Mouse (Mus musculus): ENCODE results near the gene Qrich2. TPM values are rescaled to one million over a fixed set of nuclear protein-coding genes. Genes with fewer than 3 reads are reported as not detected.
A peak's percentile ranks its signal among the peaks of the same experiment; 100 is the strongest.
"Not testable (repeated sequence)": the region's sequence is repeated elsewhere in the genome, so short reads cannot be mapped to it uniquely, and the experiment has no call there.

Gene Qrich2
- total RNA-seq, 2 experiments from 2014 or later = not detected

DNA sequence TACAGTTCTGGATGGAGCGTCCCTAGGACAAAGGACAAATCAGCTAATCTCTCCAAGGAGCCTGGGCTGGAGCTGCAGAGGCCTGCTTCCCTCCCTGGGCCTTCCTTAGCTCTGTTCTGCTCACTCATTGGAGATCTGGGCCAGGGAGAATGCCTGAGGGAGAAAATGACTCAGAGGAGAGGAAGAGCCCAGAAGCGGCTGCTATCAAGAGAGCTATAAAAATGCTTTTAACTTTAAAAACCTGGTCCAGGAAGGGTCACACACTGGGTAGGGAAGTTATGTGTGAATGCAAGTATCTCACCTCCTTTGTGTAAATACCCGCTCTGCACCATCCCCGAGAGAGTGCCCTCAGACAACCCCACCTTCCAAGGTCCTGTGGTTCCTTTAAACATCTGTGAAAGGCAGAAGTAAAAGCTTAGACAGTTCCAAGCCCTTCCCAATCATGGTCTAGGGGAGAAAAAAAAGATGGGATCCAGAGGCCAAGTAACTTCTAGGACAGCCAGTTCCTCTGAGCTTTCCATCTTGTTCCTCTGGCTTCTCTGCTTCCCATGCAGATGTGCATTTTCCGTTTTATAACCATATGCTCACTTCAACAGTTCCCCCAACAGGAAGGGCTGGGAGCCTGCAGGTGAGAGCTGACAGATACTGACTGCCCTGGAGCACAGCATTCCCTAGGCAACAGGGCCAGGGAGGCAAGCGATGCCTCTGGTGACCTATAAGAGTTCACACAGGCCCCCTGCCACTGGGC, 49.7 kb downstream of the Qrich2 start:
- no peak for ATAC-seq (replicated peaks; ENCODE audit: low FRiP score, poor library complexity, severe bottlenecking)

DNA sequence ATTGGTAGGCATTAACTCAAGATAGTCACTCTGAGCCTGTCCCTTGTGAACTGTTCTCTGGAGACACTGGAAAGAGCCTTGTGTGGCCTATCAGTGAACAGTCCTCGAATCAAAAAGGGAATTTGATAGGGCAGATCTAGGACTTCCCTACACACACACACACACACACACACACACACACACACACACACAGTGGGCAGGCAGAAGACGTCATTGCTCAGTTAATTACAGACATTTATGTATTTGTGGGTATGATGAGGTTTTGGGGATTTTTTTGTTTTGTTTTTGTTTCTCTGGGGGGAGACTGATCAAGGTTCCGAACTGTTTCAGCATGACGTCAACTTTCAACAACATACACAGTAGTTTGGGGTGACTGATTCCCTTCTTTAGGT, 52.4 kb downstream of the Qrich2 start:
- no peak; the same call in 1 of the 2 replicates for ATAC-seq (replicated peaks; ENCODE audit: low FRiP score, poor library complexity, severe bottlenecking)

DNA sequence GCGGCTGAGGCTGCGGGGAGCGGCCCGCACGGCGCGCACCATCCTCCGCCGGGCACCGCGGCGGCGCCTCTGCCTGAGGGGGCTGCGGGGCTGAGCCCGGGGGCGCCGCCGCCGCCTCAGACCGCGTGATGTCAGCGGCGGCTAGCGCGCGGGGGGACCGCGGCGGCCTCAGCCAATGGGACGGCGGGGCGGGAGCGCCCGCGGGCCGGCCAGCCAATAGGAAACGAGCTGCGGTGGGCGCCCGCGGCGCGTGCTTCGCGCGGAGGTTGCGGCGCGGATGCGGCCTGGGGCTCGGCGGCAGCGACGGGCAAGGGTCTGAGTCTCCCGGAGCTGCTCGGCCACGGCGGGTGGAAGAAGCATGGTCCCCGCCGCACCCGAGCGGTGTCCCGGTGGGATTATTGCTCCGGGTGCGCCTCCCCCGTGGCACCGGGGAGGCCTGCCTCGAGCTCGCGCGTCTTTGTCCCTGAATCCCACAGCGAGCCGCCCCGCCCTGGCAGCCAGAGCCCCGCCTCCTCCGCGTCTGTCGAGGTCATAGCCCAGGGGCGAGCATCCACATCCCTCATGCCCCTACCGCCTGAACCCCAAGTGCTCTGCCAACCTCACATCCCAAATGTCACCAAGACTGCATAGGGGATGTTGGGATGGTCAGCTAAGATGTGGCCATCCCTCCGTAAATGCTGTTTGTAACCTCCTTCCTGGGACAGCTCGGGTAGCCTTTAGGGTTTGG, 53.0 kb downstream of the Qrich2 start, which contains the start of gene Rnf157:
Gene Rnf157 (minus strand): TSS at position 129 of the 727 bp plus-strand sequence.
- peak; percentile 89 for ATAC-seq (replicated peaks; ENCODE audit: low FRiP score, poor library complexity, severe bottlenecking)

DNA sequence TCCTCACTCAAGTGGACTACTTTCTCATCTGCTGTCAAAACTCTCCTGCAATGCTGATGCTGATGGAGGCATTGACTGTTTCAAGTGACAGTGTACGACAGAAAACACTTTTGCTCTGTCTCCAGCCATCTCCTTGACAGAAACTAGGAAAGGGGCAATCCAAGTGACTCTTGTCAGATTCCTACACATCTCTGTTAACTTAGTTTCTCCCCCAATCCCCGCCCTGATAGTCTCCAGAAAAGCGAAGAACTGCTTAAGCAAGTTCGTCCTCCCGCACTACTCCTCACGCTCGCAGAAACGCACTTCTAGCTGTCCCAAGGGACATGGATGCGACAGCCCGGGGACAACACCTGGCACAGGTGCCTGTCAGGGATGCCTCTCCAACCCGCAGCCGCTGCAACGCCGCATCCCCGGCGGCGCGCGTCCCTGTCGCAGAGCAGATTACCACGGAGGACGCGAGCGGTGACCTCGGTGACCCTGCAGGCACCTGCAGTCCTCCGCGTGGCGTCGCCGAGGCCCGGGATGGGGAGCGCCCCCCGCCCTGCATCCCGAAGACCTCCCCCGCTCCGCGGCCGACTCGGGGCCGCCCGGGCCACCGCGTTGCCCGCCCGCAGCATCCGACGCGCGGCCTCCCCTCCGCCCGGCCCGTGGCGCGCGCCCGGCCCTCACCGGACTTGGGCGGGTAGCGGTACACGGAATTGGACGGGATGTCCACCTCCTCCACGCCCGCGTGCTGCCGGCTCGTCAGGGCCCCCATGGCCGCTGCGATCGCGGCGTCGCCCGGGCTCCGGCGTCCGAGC, 53.8 kb downstream of the Qrich2 start:
- peak; percentile 37; the same call in 1 of the 2 replicates for ATAC-seq (replicated peaks; ENCODE audit: low FRiP score, poor library complexity, severe bottlenecking)

DNA sequence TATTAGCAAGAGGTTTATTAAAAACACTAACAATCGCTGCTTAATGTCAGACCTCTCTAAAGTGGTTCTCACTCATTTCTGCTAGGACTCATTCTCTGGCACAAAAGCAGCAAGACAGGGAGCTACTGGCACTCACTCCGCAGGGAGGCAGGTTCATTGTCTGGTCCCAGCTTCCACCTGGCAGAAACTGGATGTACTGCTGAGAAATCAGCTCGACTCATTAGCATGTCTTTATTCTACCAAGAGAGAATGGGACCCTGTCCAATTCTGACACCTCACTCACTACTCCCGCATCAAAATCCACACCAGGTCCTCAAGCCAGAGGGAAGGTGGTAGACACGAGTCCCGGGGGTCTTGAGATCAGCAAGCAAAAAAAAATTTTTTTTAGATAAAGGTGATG, 54.5 kb downstream of the Qrich2 start:
- ATAC-seq (replicated peaks; ENCODE audit: low FRiP score, poor library complexity, severe bottlenecking) = no peak

DNA sequence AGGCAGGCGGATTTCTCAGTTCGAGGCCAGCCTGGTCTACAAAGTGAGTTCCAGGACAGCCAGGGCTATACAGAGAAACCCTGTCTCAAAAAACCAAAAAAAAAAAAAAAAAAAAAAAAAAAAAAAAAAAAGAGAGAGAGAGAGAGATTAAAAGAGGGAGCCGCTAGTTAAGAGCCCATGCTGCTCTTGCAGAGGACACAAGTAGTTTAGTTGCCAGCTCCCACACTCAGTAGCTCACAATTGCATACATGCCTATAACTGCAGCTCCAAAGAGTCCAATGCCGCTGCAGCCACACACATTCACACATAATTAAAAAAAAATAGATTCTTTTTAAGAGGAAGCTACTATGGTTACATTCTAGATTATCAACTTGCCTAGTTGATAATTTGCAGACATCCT, 55.6 kb downstream of the Qrich2 start:
- not testable (repeated sequence) for ATAC-seq (replicated peaks; ENCODE audit: low FRiP score, poor library complexity, severe bottlenecking)

DNA sequence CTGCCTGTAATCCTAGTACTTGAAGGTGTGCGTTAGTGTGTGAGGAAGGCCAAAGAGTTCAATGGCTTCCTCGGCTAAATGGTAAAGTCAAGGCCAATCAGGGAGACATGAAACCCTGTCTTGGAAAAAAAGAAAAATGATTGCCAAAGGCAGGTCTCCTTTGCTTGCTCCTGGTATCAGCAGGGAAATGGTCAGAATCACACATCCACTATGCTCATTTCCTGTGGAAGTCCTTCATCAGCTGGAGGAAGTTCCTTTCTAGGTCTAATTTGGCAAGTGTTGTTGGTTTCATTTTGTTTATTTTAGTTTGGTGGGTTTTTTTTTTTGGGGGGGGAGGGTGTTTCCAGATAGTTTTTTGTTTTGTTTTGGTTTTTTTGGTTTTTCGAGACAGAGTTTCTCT, 57.0 kb downstream of the Qrich2 start:
- ATAC-seq (replicated peaks; ENCODE audit: low FRiP score, poor library complexity, severe bottlenecking) = no peak

DNA sequence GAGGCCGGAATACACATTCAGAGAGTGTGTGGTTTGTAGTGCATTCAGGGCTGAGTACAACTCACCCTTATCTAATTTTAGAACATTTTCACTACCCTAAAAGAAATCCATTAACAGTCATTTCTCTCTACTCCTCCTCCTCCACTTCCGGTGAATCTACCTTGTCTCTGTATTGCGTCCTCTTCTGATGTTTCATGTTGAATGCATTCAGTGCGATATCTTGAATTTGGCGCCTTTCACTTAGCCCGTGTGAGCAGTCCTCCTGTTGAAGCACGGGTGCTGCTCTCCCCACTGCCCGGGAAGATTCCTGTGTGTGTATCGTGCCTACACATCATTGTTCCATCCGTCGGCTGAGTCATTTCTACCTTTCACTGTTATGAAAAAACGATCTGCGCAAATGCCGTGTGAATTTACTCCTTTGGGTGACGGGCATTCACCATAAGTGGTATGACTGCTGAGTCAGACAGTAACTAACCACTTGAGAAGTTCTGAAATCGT, 59.8 kb downstream of the Qrich2 start:
- ATAC-seq (replicated peaks; ENCODE audit: low FRiP score, poor library complexity, severe bottlenecking) = no peak

DNA sequence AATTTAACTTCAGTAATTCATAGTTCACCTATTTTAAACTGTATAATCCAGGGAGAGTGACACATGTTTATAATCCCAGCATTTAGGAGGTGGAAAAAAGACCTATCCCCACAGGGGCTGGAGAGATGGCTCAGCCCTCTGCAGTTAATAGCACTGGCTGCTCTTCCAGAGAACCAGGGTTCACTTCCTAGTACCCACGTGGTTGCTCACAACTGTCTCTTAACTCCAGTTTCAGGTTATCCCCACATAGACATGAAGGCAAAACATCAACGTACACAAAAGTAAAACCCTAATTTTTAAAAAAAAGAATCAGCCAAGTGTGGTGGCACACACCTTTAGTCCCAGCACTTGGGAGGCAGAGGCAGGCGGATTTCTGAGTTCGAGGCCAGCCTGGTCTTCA, 60.4 kb downstream of the Qrich2 start:
- ATAC-seq (replicated peaks; ENCODE audit: low FRiP score, poor library complexity, severe bottlenecking) = no peak

DNA sequence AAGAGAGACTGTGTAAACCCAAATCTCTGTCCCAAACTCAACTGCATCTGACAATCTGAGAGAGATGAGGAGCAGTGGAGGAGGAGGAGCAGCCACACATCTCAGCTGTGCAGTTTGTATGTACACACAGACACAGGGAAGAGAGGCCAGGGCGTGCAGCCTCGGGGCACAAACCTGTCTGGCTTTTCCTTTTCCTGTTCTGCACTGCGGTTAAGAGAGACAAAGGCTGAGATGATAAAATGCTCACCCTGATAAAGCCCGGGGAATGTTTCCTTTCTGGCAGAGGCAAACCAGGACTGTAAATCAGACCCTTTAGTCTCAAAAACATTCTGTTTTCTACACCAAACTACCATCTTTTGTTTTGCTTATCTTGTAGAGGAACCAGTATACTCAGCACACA, 65.5 kb downstream of the Qrich2 start:
- no peak for ATAC-seq (replicated peaks; ENCODE audit: low FRiP score, poor library complexity, severe bottlenecking)

DNA sequence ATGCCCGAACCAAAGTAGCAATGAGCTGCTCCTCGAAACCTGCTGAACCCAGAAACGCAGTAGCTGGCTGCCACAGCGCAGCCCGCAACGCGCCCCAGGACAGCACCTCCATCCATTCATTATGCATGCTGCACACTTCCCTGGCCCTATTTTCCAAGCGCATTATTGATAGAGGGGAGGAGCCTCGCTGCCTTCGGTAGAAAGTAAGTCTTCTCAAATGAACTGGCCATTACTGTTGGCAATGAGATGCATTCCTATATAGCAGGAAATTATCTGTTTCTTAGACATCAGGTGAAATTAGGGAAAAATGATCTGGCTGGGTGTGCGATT, 67.7 kb downstream of the Qrich2 start:
- no peak for ATAC-seq (replicated peaks; ENCODE audit: low FRiP score, poor library complexity, severe bottlenecking)

DNA sequence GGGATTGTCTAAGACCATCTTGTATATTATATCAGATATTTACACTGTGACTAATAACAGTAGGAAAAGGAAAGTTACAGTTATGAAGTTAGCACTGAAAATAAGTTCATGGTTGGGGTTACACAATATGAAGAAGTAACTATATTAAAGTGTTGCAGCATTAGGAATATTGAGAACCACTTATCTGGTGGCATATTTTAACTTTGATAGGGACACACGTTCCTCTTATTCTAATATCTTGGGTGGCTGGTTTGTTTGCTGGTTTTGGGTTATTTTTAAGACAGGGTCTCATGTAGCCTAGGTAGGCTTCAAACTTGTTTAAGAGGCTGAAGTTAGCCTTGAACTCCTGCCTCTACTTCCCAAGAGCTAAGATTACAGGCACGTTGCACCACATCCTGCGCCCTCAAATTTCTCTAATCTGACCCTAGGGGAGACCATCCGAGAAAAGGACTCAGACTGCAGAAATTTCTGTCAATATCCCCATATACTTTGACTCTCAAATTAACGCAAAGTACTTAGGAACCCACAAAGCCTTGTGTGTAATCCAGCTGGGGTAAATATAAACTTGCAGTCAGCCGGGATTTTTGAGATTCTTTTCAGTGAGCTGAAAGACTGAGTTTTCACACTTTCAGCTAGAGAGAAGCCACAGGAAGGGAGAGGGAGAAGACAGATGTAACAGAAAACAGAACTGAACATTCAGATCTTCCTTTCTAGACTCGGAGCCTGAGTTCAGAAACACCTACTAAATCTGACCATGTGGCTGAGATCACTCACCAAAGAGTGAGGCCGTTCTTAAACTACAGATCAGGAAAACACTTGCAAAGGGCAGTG, 68.3 kb downstream of the Qrich2 start:
- no peak for ATAC-seq (replicated peaks; ENCODE audit: low FRiP score, poor library complexity, severe bottlenecking)

DNA sequence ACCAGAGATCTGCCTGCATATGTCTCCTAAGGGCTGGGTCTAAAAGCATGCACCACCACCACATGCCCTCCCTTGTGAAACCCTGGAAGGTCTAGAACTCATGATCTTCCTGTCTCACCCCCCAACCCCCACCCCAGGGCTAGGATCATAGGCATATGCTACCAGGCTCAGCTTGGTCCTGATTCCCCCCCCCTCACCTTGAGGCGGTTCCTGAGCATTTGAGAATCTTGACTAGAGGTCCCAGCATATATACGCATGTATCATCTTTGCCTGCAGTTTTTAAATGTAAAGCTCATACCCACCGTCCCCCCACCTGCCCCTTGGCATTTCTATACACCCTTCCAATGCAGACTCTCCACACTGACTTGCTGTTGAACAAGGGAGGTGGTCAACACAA, 69.1 kb downstream of the Qrich2 start:
- no peak for ATAC-seq (replicated peaks; ENCODE audit: low FRiP score, poor library complexity, severe bottlenecking)

DNA sequence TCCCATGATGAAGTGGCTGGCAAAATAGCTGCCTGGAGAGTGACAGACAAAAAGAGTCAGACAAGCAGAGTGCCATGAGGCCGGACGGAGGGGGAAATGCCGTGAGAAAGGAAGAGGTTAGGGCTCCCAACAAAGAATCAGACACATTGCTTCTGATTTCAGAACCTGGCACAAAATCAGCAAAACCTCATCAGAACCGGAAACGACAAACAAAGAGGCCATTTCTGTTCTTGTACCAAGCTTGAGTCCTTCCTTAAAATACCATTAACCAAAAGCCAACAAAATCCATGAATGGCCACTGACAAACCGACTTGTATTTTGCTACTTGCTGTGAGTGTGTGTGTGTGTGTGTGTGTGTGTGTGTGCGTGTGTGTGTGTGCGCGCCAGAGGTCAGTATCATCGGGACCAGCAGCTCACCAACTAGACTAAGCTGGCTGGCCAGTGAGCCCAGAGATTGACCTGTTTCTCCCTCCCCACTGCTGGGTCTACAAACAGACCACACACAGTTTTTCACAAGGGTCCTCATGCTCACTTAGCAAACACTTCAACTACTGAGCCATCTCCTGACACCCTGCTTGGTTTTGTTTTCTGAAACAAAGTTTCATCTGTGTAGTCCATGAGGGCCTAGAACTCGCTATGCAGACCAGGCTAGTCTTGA, 69.6 kb downstream of the Qrich2 start:
- no peak for ATAC-seq (replicated peaks; ENCODE audit: low FRiP score, poor library complexity, severe bottlenecking)

DNA sequence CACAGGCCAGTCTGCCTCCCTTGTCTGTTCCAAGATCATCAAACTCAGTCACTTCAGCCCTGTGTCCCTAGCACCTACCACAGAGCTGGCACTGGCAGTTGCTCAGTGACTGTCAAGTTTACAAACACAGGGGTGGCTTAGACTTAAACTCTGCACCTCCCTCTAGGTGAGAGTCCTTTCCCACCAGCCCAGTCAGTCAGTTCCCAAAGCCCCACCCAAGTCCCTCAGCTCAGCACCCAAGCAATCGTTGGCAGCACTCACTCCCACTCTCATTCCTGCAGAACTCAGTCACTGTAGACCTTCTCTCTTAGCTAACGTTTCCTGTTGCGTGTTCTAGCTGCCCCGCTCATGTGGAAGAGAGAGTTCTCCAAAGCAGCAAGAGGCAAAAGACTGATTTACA, 71.3 kb downstream of the Qrich2 start:
- peak; percentile 85 for ATAC-seq (replicated peaks; ENCODE audit: low FRiP score, poor library complexity, severe bottlenecking)
